Mouse (Mus musculus) heart, embryonic 12.5 days (tissue): ENCODE data around the gene Itsn1. TPM values are rescaled to one million over a fixed set of nuclear protein-coding genes. Genes with fewer than 3 reads are reported as not detected.

Experiments used
- ATAC-seq: fragments of 200-750 bp; cut with Nextera tagmentation; 2 replicates; pipeline ENCODE4 v1.8.0; 2017; ENCODE audit warnings: moderate TSS enrichment, moderate library complexity; ENCODE audit not compliant: insufficient number of reproducible peaks, low FRiP score
- H3K27ac ChIP-seq: fragments of 300-500 bp; sonication (generic); 2 replicates; pipeline ENCODE4 v1.5.1; 2016; ENCODE audit warnings: mild to moderate bottlenecking, moderate library complexity; ENCODE audit not compliant: poor library complexity, severe bottlenecking
- H3K27me3 ChIP-seq: fragments of 300-500 bp; sonication (generic); replicated peaks from 2 replicates; pipeline ENCODE4 v1.6.1; 2016; ENCODE audit warnings: mild to moderate bottlenecking, moderate library complexity
- H3K36me3 ChIP-seq: fragments of 300-500 bp; sonication (generic); 2 replicates; pipeline ENCODE4 v1.6.1; 2016; ENCODE audit warnings: mild to moderate bottlenecking, moderate library complexity
- H3K4me1 ChIP-seq: fragments of 300-500 bp; sonication (generic); replicated peaks from 2 replicates; pipeline ENCODE4 v1.6.1; 2016; ENCODE audit warnings: mild to moderate bottlenecking
- H3K4me2 ChIP-seq: fragments of 300-500 bp; sonication (generic); 2 replicates; pipeline ENCODE4 v1.6.1; 2016; ENCODE audit warnings: mild to moderate bottlenecking, moderate library complexity
- H3K4me3 ChIP-seq: fragments of 300-500 bp; sonication (generic); 2 replicates; pipeline ENCODE4 v1.5.1; 2016; ENCODE audit warnings: mild to moderate bottlenecking
- H3K9ac ChIP-seq: fragments of 300-500 bp; sonication (generic); 2 replicates; pipeline ENCODE4 v1.6.1; 2016; ENCODE audit warnings: mild to moderate bottlenecking, moderate library complexity
- H3K9me3 ChIP-seq: fragments of 300-500 bp; sonication (generic); replicated peaks from 2 replicates; pipeline ENCODE4 v1.6.1; 2016; ENCODE audit warnings: mild to moderate bottlenecking, moderate library complexity
- WGBS: fragments of 180-500 bp; shearing (Covaris S2); methylation state at CpG from one replicate; pipeline ENCODE4 v1.1.7; 2016; 5-methylcytosine and 5-hydroxymethylcytosine counted together
- polyA plus RNA-seq: library from polyadenylated mRNA; unstranded; fragments of >200 nt; fragmentation: Nextera tagmentation; extraction: Ambion mirVana; gene quantifications from 2 replicates; pipeline ENCODE4 v1.2.1, GENCODE M21; 2016

Itsn1 gene
- polyA plus RNA-seq, 1 experiment from 2014 or later = 29.7 TPM

- no peaks in the 10 kb centered on the region for H3K27me3 ChIP-seq
- whole genome bisulfite sequencing = 14% methylated on average over 17 of the region's 17 CpGs
- peak; percentile 81 for ATAC-seq
- peak overlapping the region; percentile 37 for H3K9ac ChIP-seq
- 0 out of 2 replicates have a peak, but pooled peaks cover 3% of the 10 kb centered on the region for H3K36me3 ChIP-seq
- H3K4me3 ChIP-seq = peak overlapping the region; percentile 38
- peak overlapping the region; percentile 66 for H3K4me2 ChIP-seq
- H3K9me3 ChIP-seq = no peaks in the 10 kb centered on the region
- 0 out of 2 replicates have a peak overlapping the region, but pooled peaks have one; percentile 8 for H3K27ac ChIP-seq
- peaks cover 16% of the 10 kb centered on the region for H3K4me1 ChIP-seq
Observed at GRCm38 (mm10) chr16:91917631-91918096, 188.6 kb downstream of the Itsn1 start.

DNA sequence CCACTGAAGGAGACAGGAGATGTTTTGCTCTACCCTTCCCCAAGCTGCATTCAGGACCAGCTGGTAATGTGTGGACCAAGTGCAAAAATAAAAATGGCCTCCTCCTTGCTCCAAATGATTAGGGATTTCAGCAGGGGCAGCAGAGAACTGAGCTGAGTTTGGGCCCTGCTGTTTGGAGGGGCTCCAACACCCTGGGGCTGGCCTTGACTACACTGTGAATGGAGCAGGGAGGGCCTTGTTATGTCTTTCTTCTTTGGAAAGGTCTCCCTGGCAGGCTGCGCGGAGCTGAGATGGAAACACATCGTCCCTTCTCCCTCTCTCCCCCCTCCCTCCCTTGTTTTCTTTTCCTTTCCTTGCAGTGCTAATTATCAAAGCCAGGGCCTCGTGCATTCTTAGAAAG is 189.4 kb downstream of the Itsn1 start:
- no peak overlapping the region for H3K4me2 ChIP-seq
- H3K9ac ChIP-seq = no peak overlapping the region
- ATAC-seq = no peak
- peaks cover 16% of the 10 kb centered on the region for H3K4me1 ChIP-seq
- no peaks in the 10 kb centered on the region for H3K9me3 ChIP-seq
- no peaks in the 10 kb centered on the region for H3K27me3 ChIP-seq
- WGBS = 68% methylated on average over 4 of the region's 4 CpGs
- no peak overlapping the region for H3K4me3 ChIP-seq
- peaks cover 9% of the 10 kb centered on the region for H3K36me3 ChIP-seq
- H3K27ac ChIP-seq = no peak overlapping the region

DNA sequence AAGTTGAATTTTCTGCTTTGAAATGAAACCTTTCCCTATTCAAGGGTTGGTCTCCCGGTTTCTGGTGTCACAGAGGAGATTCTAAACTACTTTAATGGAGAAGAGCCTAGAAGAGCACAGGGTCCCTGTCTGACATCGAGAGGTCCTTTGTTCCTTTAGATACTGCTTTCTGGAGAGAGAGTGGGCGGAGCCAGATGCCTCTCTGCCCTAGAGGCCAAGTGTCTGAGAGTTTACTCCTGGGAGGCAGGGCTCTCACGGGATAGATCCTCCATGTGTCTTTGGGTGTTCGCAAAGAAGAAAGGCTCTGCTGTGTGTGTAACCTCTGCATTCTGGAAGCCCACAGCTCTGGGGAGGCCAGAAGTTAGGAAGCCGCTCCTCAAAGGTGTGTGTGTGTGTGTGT is 190.0 kb downstream of the Itsn1 start:
- ATAC-seq = no peak
- H3K4me1 ChIP-seq = peaks cover 16% of the 10 kb centered on the region
- H3K9me3 ChIP-seq = no peaks in the 10 kb centered on the region
- H3K9ac ChIP-seq = no peak overlapping the region
- 51% methylated on average over 6 of the region's 6 CpGs for WGBS
- H3K27ac ChIP-seq = no peak overlapping the region
- H3K4me2 ChIP-seq = no peak overlapping the region
- H3K27me3 ChIP-seq = no peaks in the 10 kb centered on the region
- no peak overlapping the region for H3K4me3 ChIP-seq
- H3K36me3 ChIP-seq = peaks cover 15% of the 10 kb centered on the region

DNA sequence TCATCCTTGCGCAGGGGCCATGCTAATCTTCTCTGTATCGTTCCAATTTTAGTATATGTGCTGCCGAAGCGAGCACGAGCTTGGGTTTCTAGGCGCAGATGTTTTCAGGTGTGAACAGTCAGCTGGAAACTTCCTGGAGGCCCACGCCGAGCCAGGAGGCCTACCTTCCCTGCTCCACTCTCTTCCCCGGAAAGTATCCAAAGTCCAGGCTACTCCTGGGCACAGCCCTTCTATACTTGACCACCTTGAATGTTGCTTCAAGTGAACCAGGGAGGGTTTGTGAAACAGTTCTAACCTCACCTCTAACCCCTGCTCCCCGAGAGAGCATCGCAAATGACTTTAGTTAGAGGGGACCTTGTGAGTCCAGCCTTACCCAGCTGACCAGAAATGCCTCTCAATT is 192.3 kb downstream of the Itsn1 start:
- no peak overlapping the region for H3K27ac ChIP-seq
- ATAC-seq = no peak
- H3K27me3 ChIP-seq = no peaks in the 10 kb centered on the region
- WGBS = 89% methylated on average over 11 of the region's 11 CpGs
- H3K4me2 ChIP-seq = no peak overlapping the region
- no peak overlapping the region for H3K9ac ChIP-seq
- no peak overlapping the region for H3K4me3 ChIP-seq
- H3K36me3 ChIP-seq = peaks cover 38% of the 10 kb centered on the region
- peaks cover 16% of the 10 kb centered on the region for H3K4me1 ChIP-seq
- H3K9me3 ChIP-seq = no peaks in the 10 kb centered on the region

DNA sequence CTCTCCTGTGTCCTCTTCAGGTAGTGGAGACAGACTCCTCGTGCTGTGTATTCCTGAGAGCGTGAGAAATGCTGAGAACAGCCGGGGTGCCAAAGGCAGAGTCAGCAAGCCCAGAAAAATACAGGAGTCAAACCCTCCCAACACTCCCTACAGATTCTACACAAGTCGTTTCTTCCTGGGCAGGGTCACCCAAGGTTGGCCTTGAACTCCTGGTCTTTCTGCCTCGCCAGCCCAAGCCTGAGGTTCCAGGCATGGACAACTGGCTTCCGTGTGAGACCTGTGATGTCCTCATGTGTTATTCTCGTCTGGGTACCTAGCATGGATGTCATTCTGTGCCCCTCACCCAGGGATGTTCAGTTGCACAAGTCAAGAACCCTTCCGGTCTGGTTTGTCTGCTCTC is 193.9 kb downstream of the Itsn1 start:
- no peak for ATAC-seq
- 72% methylated on average over 8 of the region's 8 CpGs for WGBS
- no peak overlapping the region for H3K9ac ChIP-seq

DNA sequence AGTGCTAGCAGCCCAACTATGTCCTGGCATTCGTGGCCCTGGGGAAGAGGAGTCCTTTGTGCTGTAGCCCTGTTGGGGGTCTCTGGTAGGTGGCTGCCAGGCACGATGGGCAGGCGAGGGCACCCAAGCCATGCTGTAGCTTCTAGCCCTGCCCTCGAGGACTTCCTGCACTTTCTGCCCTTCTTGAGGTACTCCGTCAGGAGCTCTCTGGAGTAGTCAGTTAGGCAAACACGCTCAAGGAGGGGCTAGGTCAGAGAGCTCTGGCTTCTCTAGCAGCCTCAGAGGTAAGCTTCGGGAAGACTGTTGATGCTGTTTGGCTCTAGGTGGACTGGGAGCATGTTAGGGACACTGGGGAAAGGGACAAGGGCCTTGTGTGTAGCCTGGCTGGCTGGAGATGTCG is 195.3 kb downstream of the Itsn1 start:
- H3K36me3 ChIP-seq = peaks cover 67% of the 10 kb centered on the region
- ATAC-seq = no peak
- no peak overlapping the region for H3K9ac ChIP-seq
- H3K4me3 ChIP-seq = no peak overlapping the region
- no peak overlapping the region for H3K27ac ChIP-seq
- no peaks in the 10 kb centered on the region for H3K27me3 ChIP-seq
- H3K4me1 ChIP-seq = peaks cover under 1% of the 10 kb centered on the region; the same call in 1 of the 2 replicates
- H3K9me3 ChIP-seq = no peaks in the 10 kb centered on the region
- 89% methylated on average over 8 of the region's 8 CpGs for WGBS
- H3K4me2 ChIP-seq = no peak overlapping the region

More for the DNA sequence above, 193.9 kb downstream of the Itsn1 start:
- no peak overlapping the region for H3K4me2 ChIP-seq
- peaks cover 9% of the 10 kb centered on the region for H3K4me1 ChIP-seq
- no peaks in the 10 kb centered on the region for H3K9me3 ChIP-seq
- no peaks in the 10 kb centered on the region for H3K27me3 ChIP-seq
- no peak overlapping the region for H3K27ac ChIP-seq
- peaks cover 54% of the 10 kb centered on the region for H3K36me3 ChIP-seq
- no peak overlapping the region for H3K4me3 ChIP-seq

DNA sequence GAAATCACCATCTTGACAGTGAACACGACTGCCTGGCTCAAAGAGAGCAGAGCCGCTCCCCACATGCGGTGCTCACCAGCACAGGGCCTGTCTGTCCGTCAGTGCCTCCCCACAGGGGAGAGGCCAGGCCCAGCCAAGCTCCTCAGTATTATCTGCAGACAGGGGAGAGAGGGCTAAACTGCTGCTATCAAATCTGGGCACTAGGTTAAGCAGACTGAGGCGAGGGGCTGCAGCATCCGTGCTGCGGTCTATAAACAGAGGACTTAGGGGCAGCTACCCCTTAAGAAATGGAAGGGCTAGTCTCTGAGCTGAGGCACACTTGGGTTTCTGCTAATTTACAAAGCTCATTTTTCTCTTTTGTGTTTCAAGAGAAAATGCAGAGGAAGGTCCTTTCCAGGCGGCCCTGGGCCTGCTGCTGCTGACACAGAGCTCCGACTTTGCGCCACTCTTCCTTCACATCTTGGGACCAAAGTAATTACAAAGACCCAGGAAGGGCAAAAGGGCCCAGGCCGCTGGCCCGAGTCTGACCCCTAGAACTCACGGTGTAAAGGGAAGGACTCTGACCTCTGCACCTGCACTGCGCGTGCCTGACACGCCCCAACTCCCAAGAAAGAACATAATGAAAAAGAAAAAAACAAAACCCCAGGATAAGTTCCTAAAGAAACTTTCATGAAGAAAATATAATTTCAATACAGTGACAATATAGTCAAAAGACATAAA is 199.0 kb downstream of the Itsn1 start:
- Histone ChIP-seq H3K9ac (no peak overlapping the region), H3K4me3 (no peak overlapping the region), H3K9me3 (no peaks in the 10 kb centered on the region), H3K36me3 (peaks cover 69% of the 10 kb centered on the region), H3K4me1 (peaks cover 15% of the 10 kb centered on the region), H3K27me3 (no peaks in the 10 kb centered on the region), H3K27ac (no peak overlapping the region), H3K4me2 (no peak overlapping the region)
- WGBS = 93% methylated on average over 16 of the region's 16 CpGs
- ATAC-seq = no peak

GRCm38 (mm10) chr16:91931078-91932013 is 202.3 kb downstream of the Itsn1 start:
- ATAC-seq = peak; percentile 93
- Histone ChIP-seq H3K27me3 (no peaks in the 10 kb centered on the region), H3K27ac (peak overlapping the region; percentile 89), H3K36me3 (peaks cover 38% of the 10 kb centered on the region), H3K4me1 (peaks cover 15% of the 10 kb centered on the region), H3K9ac (peak overlapping the region; percentile 99), H3K9me3 (no peaks in the 10 kb centered on the region), H3K4me2 (peak overlapping the region; percentile 75), H3K4me3 (peak overlapping the region; percentile 81)
- under 1% methylated on average over 53 of the region's 53 CpGs for WGBS

GRCm38 (mm10) chr16:91932082-91932690 is 203.1 kb downstream of the Itsn1 start:
- Histone ChIP-seq H3K27ac (no peak overlapping the region), H3K36me3 (peaks cover 29% of the 10 kb centered on the region), H3K4me1 (peaks cover 15% of the 10 kb centered on the region), H3K4me3 (peak overlapping the region; percentile 81), H3K4me2 (peak overlapping the region; percentile 50; the same call in 1 of the 2 replicates), H3K9ac (no peak overlapping the region), H3K9me3 (no peaks in the 10 kb centered on the region), H3K27me3 (no peaks in the 10 kb centered on the region)
- no peak for ATAC-seq
- 48% methylated on average over 8 of the region's 8 CpGs for WGBS

- no peak overlapping the region for H3K9ac ChIP-seq
- no peak overlapping the region for H3K27ac ChIP-seq
- H3K9me3 ChIP-seq = no peaks in the 10 kb centered on the region
- no peaks in the 10 kb centered on the region for H3K27me3 ChIP-seq
- peaks cover 21% of the 10 kb centered on the region for H3K36me3 ChIP-seq
- no peak overlapping the region for H3K4me3 ChIP-seq
- ATAC-seq = no peak
- no peak overlapping the region for H3K4me2 ChIP-seq
- 67% methylated on average over 6 of the region's 10 CpGs for WGBS
- H3K4me1 ChIP-seq = peaks cover 17% of the 10 kb centered on the region
Observed at GRCm38 (mm10) chr16:91932843-91933518, 203.9 kb downstream of the Itsn1 start.
